Mouse (Mus musculus): ENCODE results near the gene Fhdc1.

DNA sequence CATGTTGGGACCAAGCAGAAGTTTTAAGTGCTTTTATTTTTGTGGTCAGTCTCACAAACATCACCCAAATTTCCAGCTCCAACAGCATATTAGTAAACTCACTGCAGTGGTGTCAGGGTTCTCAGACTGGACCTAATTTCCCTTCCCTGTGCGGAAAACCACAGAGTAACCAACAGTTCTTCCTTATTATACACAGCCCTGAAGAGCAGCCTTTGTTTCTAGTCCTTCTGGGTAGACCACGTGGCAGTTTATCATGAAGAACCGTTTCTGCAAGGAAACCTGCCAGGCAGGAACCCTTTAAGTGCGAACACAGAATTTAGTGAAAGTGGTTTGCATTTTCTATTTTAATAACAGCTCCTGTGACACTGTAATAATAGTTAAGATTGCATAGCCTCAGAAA is 11.9 kb upstream of the Fhdc1 start:
- no peak for TF ChIP-seq POLR2A (IDR thresholded peaks at IDR 0.05; ENCODE audit: insufficient read depth, low read depth, low read length)
- no peak for TF ChIP-seq CTCF (IDR thresholded peaks at IDR 0.05; ENCODE audit: insufficient read depth, low read depth, low read length)
